Mouse (Mus musculus) gastrocnemius, postnatal 4 days (tissue): ENCODE measurements at regions not wholly inside any gene's neighbourhood (a gene's known extent, or its start where the extent isn't known, plus 50 kb on each side); places are given as distances from the start of the nearest gene placed in this dataset.
"Not testable (repeated sequence)": the region's sequence is repeated elsewhere in the genome, so short reads cannot be mapped to it uniquely, and the experiment has no call there.

Experiments
- DNase-seq, 2 experiments: peaks; one replicate each; pipeline ENCODE4 v3.0.0; 2021 to 2022; ENCODE audit warnings: low spot score in 2 of 2, mixed read lengths in 2 of 2

GRCm38 (mm10) chr9:25655767-25656513 is 174.6 kb downstream of the Eepd1 start:
- peak in 1 of 2 experiments; percentile 31 for DNase-seq

- DNase-seq = no peak
Measured at GRCm38 (mm10) chr9:25656534-25656933, 175.2 kb downstream of the Eepd1 start.

DNA sequence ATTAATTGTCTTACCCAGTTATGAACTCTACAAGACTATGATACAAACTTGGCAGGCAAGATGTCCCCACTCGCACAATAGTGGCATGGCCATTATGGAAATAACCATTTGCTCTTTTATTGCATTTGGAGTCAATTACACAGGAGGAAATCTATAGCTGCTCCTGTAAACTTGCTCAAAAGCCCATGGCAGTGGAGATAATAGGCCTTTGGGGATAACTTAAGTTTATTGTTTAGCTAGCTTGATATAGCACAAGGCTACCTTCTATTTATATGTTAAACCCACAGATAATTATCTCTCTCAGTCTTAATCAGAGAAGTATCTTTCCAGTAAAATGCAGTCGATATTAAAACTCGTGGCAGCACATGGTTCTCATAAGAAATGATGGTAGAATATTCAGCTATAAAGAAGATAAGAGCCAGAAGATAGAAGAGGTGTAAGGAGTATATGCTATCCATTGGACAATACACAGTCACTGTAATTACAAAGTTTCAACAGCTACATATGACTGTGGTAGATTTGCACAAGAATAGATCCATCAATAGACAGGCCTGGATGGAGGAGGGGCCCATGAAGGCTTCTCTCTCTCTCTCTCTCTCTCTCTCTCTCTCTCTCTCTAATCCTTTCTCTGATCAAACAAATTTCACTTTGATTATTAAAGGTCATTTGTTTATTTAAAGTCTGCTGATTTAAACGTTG is 202.4 kb downstream of the Eepd1 start:
- DNase-seq = no peak

- peak in 1 of 2 experiments; percentile 17 for DNase-seq
Measured at GRCm38 (mm10) chr9:25693632-25694031, 212.3 kb downstream of the Eepd1 start.

DNA sequence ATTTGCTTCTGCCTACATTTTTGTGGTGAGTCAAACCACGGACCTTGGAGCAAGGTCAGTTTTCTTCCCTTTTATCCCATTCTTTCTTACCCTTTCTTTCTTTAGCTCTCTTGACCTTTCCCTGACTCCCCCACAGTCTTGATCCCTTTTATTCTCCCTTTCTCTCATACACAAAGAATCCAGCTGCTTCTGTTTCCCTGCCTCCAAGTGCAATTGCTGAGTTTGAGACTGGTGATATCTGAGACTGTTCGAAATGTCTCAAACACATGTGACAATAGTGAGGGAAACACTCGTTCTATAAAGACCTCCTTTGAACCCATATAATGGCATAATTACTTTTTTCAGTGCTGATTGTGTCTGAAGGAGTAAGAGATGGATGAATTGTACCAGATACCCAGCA is 213.7 kb downstream of the Eepd1 start:
- DNase-seq = no peak

GRCm38 (mm10) chr9:25713636-25714035 is 232.3 kb downstream of the Eepd1 start:
- DNase-seq = no peak

DNA sequence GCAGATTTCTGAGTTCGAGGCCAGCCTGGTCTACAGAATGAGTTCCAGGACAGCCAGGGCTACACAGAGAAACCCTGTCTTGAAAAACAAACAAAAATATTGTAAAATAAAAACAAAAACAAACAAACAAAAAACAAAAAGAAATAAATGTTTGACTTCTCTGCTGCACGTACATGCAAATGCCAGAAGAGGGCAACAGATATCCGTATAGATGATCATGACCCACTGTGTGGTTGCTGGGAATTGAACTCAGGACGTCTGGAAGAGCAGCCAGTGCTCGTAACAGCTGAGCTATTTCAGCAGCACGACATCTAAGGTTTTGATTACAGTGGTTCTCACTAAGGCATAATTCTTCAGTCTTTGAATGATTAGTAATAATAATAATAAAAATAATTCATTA is 262.8 kb downstream of the Eepd1 start:
- DNase-seq = no peak

GRCm38 (mm10) chr9:25751138-25751537 is 269.8 kb downstream of the Eepd1 start:
- no peak for DNase-seq

- DNase-seq = no peak
Measured at GRCm38 (mm10) chr9:25773899-25774298, 292.6 kb downstream of the Eepd1 start.

DNA sequence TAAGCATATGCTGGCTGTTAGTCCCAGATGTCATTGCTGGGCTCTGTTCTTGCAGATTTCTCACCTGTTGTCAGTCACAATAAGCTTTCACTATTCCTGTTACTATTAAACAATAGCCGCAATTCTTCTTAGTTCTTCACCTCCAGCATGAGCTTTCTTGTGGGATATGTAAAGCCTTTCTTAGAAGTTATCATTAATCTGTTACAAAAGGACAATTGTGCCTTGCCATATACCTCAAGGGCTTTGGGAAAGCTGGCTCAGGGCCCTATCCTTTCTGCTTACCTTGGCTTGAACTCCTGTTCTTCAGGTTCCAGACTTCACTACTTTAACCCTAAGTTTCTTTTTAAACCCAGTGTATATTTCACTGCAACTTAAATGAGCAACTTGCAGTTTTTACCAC is 301.3 kb downstream of the Eepd1 start:
- DNase-seq = no peak

GRCm38 (mm10) chr9:25795142-25795910 is 314.0 kb downstream of the Eepd1 start:
- peak in 1 of 2 experiments; percentile 13 for DNase-seq

DNA sequence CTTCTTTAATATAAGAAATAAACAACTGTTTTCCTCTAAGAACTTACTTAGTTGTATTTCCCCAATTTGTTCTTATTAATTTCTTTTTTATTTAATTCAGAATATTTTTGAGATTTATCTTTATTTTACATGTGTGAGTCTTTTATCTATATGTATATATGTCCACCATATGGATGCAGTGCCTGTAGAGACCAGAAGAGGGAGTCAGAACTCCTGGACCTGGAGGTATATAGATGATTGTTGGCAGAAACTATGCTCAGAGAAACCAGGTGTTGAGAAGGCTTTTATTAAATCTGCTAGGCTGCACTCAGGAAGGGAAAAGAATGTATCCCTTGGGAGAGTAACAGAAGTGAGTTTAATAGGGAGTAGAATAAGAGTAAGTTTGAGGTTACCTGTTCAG is 328.2 kb downstream of the Eepd1 start:
- DNase-seq = no peak

GRCm38 (mm10) chr9:25833295-25833694 is 351.9 kb downstream of the Eepd1 start:
- DNase-seq = no peak

- DNase-seq = not testable (repeated sequence)
Measured at GRCm38 (mm10) chr9:25849914-25850313, 368.6 kb downstream of the Eepd1 start.

DNA sequence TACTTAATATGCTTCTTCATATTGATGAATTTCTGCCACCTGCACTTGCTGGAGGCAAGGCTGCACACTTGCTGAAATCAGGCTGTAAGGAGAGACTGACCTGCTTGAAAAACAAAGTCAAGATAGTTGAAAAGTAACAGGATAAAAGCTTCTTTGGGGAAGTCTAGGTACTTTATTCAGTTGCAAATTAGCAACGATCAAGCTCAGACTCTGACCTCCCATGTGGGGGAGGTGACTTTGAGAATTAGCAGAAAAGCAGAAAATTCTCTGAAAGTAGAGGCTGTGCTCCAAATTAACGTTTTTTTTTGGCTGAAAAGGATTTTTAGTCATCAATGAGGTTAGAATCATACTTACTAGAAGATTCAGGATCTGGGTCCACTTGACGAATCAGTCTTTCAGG is 369.3 kb downstream of the Eepd1 start:
- DNase-seq = not testable (repeated sequence)

DNA sequence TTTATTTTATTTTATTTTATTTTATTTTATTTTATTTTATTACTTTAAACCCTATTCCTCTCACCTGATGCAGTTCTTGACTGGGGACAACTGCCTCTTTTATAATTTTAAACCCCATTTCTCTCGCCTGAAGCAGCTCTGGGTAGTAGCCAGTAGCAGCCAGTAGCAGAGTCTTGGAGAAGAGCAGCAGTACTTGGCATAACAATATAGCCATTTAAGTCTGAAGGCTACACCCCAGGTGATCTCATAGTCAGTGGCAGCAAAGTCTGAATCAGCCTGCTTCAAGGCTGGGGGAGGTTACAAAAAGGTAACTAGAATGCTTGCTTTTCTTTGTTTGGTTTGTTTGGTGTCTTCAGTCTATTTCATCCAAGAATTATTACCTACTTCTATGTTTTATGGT is 373.2 kb downstream of the Eepd1 start:
- no peak for DNase-seq

DNA sequence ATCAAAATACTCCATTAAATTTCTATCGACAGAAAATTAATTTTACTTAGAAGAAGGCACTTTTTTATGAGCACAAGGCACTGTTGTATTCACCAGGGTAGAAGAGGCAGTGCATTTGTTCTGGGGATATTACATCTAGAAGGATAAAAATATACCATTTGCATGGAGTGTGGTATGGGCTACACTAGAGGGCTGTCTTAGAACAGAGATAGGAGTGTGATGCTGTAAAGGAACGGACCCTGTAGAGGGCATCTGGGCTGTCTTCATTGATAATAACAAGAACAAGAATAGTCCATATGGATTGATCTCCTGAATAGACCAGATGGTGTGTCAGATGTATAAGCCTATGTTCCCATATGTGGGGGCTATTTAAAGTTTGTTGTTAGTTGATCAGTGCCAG is 388.9 kb downstream of the Eepd1 start:
- DNase-seq = no peak

DNA sequence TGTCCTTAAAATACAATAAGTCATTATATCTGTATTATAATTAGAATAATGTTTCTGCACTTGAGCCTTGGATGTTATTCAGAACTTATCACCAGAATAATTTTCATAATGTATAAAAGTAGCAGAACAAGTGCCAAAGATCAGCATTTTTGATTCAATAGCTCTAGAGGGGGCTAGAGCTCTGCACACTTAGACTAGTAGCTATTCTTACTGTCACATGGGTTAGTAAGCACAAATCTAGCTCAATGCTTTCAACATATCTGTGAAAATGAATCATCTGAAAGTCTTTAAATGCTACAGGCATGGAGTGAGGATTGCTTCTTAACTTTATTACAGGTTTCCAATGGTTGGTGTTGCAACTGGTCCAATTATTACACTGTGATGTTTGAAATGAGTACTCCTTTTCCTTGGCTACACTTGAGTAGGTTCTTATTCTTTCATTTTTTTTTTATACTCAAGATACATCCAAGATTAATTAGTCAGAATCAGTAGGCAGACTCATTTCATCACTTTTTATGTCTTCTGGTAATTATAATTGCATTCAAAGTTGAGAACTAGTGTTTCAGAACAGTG is 415.1 kb downstream of the Eepd1 start:
- DNase-seq = no peak
